Mouse (Mus musculus): ENCODE data around the gene Synj2.

DNA sequence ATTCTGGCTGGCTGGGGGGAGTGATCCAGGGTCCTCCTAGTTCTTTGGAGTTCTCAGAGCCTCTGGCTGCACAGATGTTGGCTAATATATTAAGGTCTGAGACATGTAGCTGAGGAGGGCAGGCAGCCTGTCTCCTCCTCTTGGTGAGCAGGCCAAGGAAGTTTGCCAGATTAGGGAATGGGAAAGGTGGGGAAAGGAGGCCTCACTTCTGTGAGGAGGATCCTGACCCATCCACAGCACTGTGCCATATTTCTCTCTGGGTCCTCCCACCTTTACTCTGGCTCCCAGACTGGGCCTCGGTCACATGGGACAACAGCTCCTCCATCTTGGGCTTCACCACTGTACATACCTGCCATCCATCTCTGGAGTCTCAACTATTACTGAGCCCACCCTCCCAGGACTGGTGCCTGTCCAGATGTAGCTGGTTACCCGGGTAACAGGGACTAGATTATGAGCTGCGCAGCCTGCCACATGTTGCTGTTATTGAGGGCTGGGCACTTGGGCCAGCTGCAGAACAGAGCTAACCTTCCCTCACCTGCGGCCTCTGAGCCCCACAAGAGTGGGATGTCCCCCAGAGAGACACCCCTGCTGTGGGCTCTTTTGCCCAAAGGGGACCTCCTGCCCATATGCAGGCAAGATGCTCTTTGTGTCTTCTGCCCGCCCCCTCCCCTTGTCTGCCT lies 66.2 kb downstream of the Synj2 start:
- no peak for TF ChIP-seq CTCF (IDR thresholded peaks at IDR 0.05 in 2 of 3, conservative IDR thresholded peaks at IDR 0.05 in 1 of 3; ENCODE audit: control insufficient read depth in 1 of 3, insufficient read depth in 1 of 3, low read depth in 2 of 3, low read length in 3 of 3, poor library complexity in 1 of 3, severe bottlenecking in 1 of 3)
- no peak for TF ChIP-seq POLR2AphosphoS5 (IDR thresholded peaks at IDR 0.05; ENCODE audit: borderline replicate concordance, low read depth, low read length)
- no peak for TF ChIP-seq MAZ (IDR thresholded peaks at IDR 0.05; ENCODE audit: low read depth, low read length)
- TF ChIP-seq EP300 (IDR thresholded peaks at IDR 0.05; ENCODE audit: low read depth in 1 of 2, low read length in 2 of 2), result no peak
- TF ChIP-seq TBP (IDR thresholded peaks at IDR 0.05; ENCODE audit: low read depth, low read length), result no peak
